Mouse (Mus musculus) midbrain, embryonic 12.5 days (tissue): ENCODE data around the gene Lrr1. TPM values are rescaled to one million over a fixed set of nuclear protein-coding genes. Genes with fewer than 3 reads are reported as not detected.

ENCODE experiments used
- microRNA-seq: library from miRNA; unstranded; fragments of <30 nt; microRNA quantifications from one replicate; pipeline ENCODE4, GENCODE M21; 2017
- polyA plus RNA-seq: library from polyadenylated mRNA; unstranded; fragments of >200 nt; fragmentation: Nextera tagmentation; extraction: Ambion mirVana; gene quantifications from 2 replicates; pipeline ENCODE4 v1.2.1, GENCODE M21; 2016

The Lrr1 gene
- polyA plus RNA-seq, 1 experiment from 2014 or later = 24.5 TPM

Small RNA genes lying within 50 kb of the gene (microRNA-seq; reads per million reads assigned to microRNA genes)
- gene Gm47287 (not detected), gene Gm47295 (1.2 reads per million)

Other genes with a start within 250 kb of the Lrr1 start
- 1,282 and 1,420 TPM in 2 replicates for gene Rps29, start 9.6 kb upstream of the Lrr1 start, polyA plus RNA-seq
- 406 and 431 TPM in 2 replicates for gene Rpl36al, start 15.3 kb downstream of the Lrr1 start, polyA plus RNA-seq
- 48.0 and 48.6 TPM in 2 replicates for gene Mgat2, start 15.3 kb downstream of the Lrr1 start, polyA plus RNA-seq
- gene Gm49383, start 28.3 kb downstream of the Lrr1 start, polyA plus RNA-seq = 27.5 and 28.1 TPM in 2 replicates
- gene Dnaaf2, start 29.6 kb downstream of the Lrr1 start, polyA plus RNA-seq = 14.1 and 14.7 TPM in 2 replicates
- gene Gm49384, start 35.5 kb downstream of the Lrr1 start, polyA plus RNA-seq = 23.9 and 25.6 TPM in 2 replicates
- gene Pole2, start 59.4 kb downstream of the Lrr1 start, polyA plus RNA-seq = 18.5 and 19.7 TPM in 2 replicates
- gene Klhdc1, start 72.4 kb downstream of the Lrr1 start, polyA plus RNA-seq = 3.7 and 4.4 TPM in 2 replicates
- 259 and 264 TPM in 2 replicates for gene Klhdc2, start 127.9 kb downstream of the Lrr1 start, polyA plus RNA-seq
- 95.2 and 101 TPM in 2 replicates for gene Nemf, start 188.4 kb downstream of the Lrr1 start, polyA plus RNA-seq
- 49.7 and 53.0 TPM in 2 replicates for gene Arf6, start 203.3 kb downstream of the Lrr1 start, polyA plus RNA-seq
- 1.6 and 2.3 TPM in 2 replicates for gene Gm9887, start 203.6 kb downstream of the Lrr1 start, polyA plus RNA-seq